Mouse (Mus musculus): ENCODE measurements around the gene Coro1a.

GRCm38 (mm10) chr7:126715679-126716078, 8.1 kb upstream of the Coro1a start:
- TF ChIP-seq CTCF (IDR thresholded peaks at IDR 0.05) (no peak), EP300 (IDR thresholded peaks at IDR 0.05) (no peak)
